18 mouse cellular contexts compared by ENCODE assay signal in genomic region chr11:55217418-55217817, GRCm38 (mm10). TPM values are rescaled to one million over a fixed set of nuclear protein-coding genes. Genes with fewer than 3 reads are reported as not detected.
DNase-seq lines count a peak whose midpoint lies in the region; ATAC-seq and TF ChIP-seq lines count a peak whose summit lies in the region.
"Had no signal": no experiment of that assay in that cellular context is flagged by ENCODE, and none has a peak within 500 bp of the region (broad histone marks: within the 10 kb centered on the region; RNA-seq: fewer than 3 reads in every experiment).

No protein-coding gene starts in this region.

- peak; percentile 70 for ATAC-seq in intestine, embryonic 15.5 days
- ATAC-seq in kidney, postnatal 0 days (replicated peaks; ENCODE audit: low FRiP score, low read depth): peak; percentile 67
- peak; percentile 58 for ATAC-seq in liver, embryonic 14.5 days (ENCODE audit: insufficient read depth)
- ATAC-seq in midbrain, embryonic 14.5 days (ENCODE audit: low FRiP score, low TSS enrichment): no peak
- ATAC-seq: activated CD4-positive, CD25-positive, alpha-beta regulatory T cell, adult 4 months; forebrain, embryonic 16.5 days; hindbrain, postnatal 0 days; midbrain, embryonic 15.5 days; Patski had no signal

- no peaks in the 10 kb centered on the region for H3K9me3 ChIP-seq in intestine, embryonic 15.5 days
- H3K9me3 ChIP-seq in kidney, postnatal 0 days (replicated peaks; ENCODE audit: low read length): no peaks in the 10 kb centered on the region
- H3K9me3 ChIP-seq in liver, embryonic 14.5 days (ENCODE audit: control insufficient read depth, low read length): no peaks in the 10 kb centered on the region
- no peaks in the 10 kb centered on the region for H3K9me3 ChIP-seq in embryonic facial prominence, embryonic 10.5 days
- H3K9me3 ChIP-seq in midbrain, embryonic 14.5 days (ENCODE audit: control insufficient read depth, low read length): no peaks in the 10 kb centered on the region
- H3K9me3 ChIP-seq: heart, embryonic 12.5 days; midbrain, embryonic 15.5 days had no signal

- no peak overlapping the region for H3K4me3 ChIP-seq in intestine, embryonic 15.5 days (replicated peaks)
- H3K4me3 ChIP-seq in kidney, postnatal 0 days (replicated peaks; ENCODE audit: low read depth, low read length): no peak overlapping the region
- no peak overlapping the region for H3K4me3 ChIP-seq in liver, embryonic 14.5 days (ENCODE audit: insufficient read depth in 1 of 2, low read depth in 2 of 2, low read length in 2 of 2)
- H3K4me3 ChIP-seq in embryonic facial prominence, embryonic 10.5 days: no peak overlapping the region
- H3K4me3 ChIP-seq in midbrain, embryonic 14.5 days (replicated peaks; ENCODE audit: low read depth, low read length): no peak overlapping the region
- H3K4me3 ChIP-seq: heart, embryonic 12.5 days; midbrain, embryonic 15.5 days had no signal

- H3K27ac ChIP-seq in intestine, embryonic 15.5 days: no peak overlapping the region
- H3K27ac ChIP-seq in kidney, postnatal 0 days: no peak overlapping the region
- no peak overlapping the region for H3K27ac ChIP-seq in liver, embryonic 14.5 days
- H3K27ac ChIP-seq in embryonic facial prominence, embryonic 10.5 days (replicated peaks): no peak overlapping the region
- no peak overlapping the region for H3K27ac ChIP-seq in midbrain, embryonic 14.5 days (replicated peaks; ENCODE audit: low read depth, low read length)
- H3K27ac ChIP-seq: hindbrain, postnatal 0 days; midbrain, embryonic 15.5 days had no signal

- no peak for TF ChIP-seq CTCF in kidney, postnatal 0 days (IDR thresholded peaks at IDR 0.05; ENCODE audit: low read depth)
- no peak for TF ChIP-seq CTCF in liver, embryonic 14.5 days (IDR thresholded peaks at IDR 0.05; ENCODE audit: low read depth)

- no peaks in the 10 kb centered on the region for H3K27me3 ChIP-seq in intestine, embryonic 15.5 days (replicated peaks)
- no peaks in the 10 kb centered on the region for H3K27me3 ChIP-seq in kidney, postnatal 0 days (ENCODE audit: insufficient read depth, low read length)
- no peaks in the 10 kb centered on the region for H3K27me3 ChIP-seq in liver, embryonic 14.5 days (ENCODE audit: control insufficient read depth, insufficient read depth, low read length)
- H3K27me3 ChIP-seq in embryonic facial prominence, embryonic 10.5 days (replicated peaks; ENCODE audit: low read depth, poor library complexity, severe bottlenecking): no peaks in the 10 kb centered on the region
- no peaks in the 10 kb centered on the region for H3K27me3 ChIP-seq in midbrain, embryonic 14.5 days (ENCODE audit: control insufficient read depth, insufficient read depth, low read length)
- H3K27me3 ChIP-seq: heart, embryonic 12.5 days; midbrain, embryonic 15.5 days; Patski had no signal

- no peak overlapping the region for H3K9ac ChIP-seq in intestine, embryonic 15.5 days
- no peak overlapping the region for H3K9ac ChIP-seq in kidney, postnatal 0 days (ENCODE audit: low read depth, low read length)
- H3K9ac ChIP-seq in liver, embryonic 14.5 days (replicated peaks): no peak overlapping the region
- H3K9ac ChIP-seq in midbrain, embryonic 14.5 days (replicated peaks; ENCODE audit: low read length): no peak overlapping the region
- H3K9ac ChIP-seq: heart, embryonic 12.5 days; midbrain, embryonic 15.5 days had no signal

- WGBS in intestine, embryonic 15.5 days: 58% methylated on average over 4 of the region's 4 CpGs
- WGBS in kidney, postnatal 0 days: 48% methylated on average over 4 of the region's 4 CpGs
- WGBS in liver, embryonic 14.5 days (ENCODE audit: insufficient replicate concordance): 63% methylated on average over 4 of the region's 4 CpGs
- 84% methylated on average over 4 of the region's 4 CpGs for WGBS in embryonic facial prominence, embryonic 10.5 days
- WGBS in midbrain, embryonic 14.5 days: 90% methylated on average over 4 of the region's 4 CpGs

- TF ChIP-seq EP300 in liver, embryonic 14.5 days (IDR thresholded peaks at IDR 0.05; ENCODE audit: low read depth): no peak

- H3K36me3 ChIP-seq in intestine, embryonic 15.5 days: 0 out of 2 replicates have a peak, but pooled peaks cover 5% of the 10 kb centered on the region
- peaks cover 12% of the 10 kb centered on the region for H3K36me3 ChIP-seq in kidney, postnatal 0 days (ENCODE audit: insufficient read depth, low read length)
- no peaks in the 10 kb centered on the region; the same call in 1 of the 2 replicates for H3K36me3 ChIP-seq in liver, embryonic 14.5 days (replicated peaks; ENCODE audit: control insufficient read depth, insufficient read depth, low read depth)
- H3K36me3 ChIP-seq in embryonic facial prominence, embryonic 10.5 days (replicated peaks): peaks cover 37% of the 10 kb centered on the region
- H3K36me3 ChIP-seq in midbrain, embryonic 14.5 days (ENCODE audit: control insufficient read depth, insufficient read depth, low read length): peaks cover 37% of the 10 kb centered on the region

- peak; percentile 89 for DNase-seq in kidney, adult 11 months
- DNase-seq in kidney, postnatal 0 days (ENCODE audit: low spot score): peak; percentile 53
- DNase-seq in liver, embryonic 14.5 days (ENCODE audit: low read depth in 3 of 3, low spot score in 3 of 3): peak in 1 of 3 experiments; percentile 23
- DNase-seq in right cerebral cortex, postnatal 36 days (ENCODE audit: low spot score in 2 of 2): no peak
- DNase-seq in embryo, embryonic 9.5 days (ENCODE audit: extremely low spot score): no peak
- DNase-seq in embryonic facial prominence, embryonic 10.5 days (ENCODE audit: low spot score): no peak
- DNase-seq in midbrain, embryonic 14.5 days: no peak
- DNase-seq: adrenal gland, postnatal 25 days; cerebellum, adult 8-10 months; lung, postnatal 10 days; thymus, postnatal 25 days had no signal

- H3K4me1 ChIP-seq in intestine, embryonic 15.5 days (replicated peaks): peaks cover 10% of the 10 kb centered on the region; the same call in 1 of the 2 replicates
- H3K4me1 ChIP-seq in kidney, postnatal 0 days (replicated peaks; ENCODE audit: insufficient read depth, low read length): no peaks in the 10 kb centered on the region
- H3K4me1 ChIP-seq in liver, embryonic 14.5 days (replicated peaks; ENCODE audit: control insufficient read depth in 2 of 2, insufficient read depth in 2 of 2, low read length in 1 of 2): peaks cover 0 to 11% of the 10 kb centered on the region in 2 experiments; a peak in 2 of 4 replicates
- no peaks in the 10 kb centered on the region for H3K4me1 ChIP-seq in embryonic facial prominence, embryonic 10.5 days
- no peaks in the 10 kb centered on the region for H3K4me1 ChIP-seq in midbrain, embryonic 14.5 days (ENCODE audit: control insufficient read depth, insufficient read depth, low read length)
- H3K4me1 ChIP-seq: midbrain, embryonic 15.5 days had no signal

- H3K4me2 ChIP-seq in intestine, embryonic 15.5 days (replicated peaks): no peak overlapping the region
- no peak overlapping the region for H3K4me2 ChIP-seq in kidney, postnatal 0 days (ENCODE audit: low read length)
- no peak overlapping the region for H3K4me2 ChIP-seq in liver, embryonic 14.5 days (ENCODE audit: low read depth)
- H3K4me2 ChIP-seq in midbrain, embryonic 14.5 days (ENCODE audit: low read length): no peak overlapping the region
- H3K4me2 ChIP-seq: heart, embryonic 12.5 days; midbrain, embryonic 15.5 days had no signal

RNA-seq across cellular contexts. Expression of gene Slc36a1, which starts 13.3 kb away (rescaled TPM):
- 2.4 and 2.8 TPM in 2 replicates for polyA plus RNA-seq in intestine, embryonic 15.5 days (2015; fragmentation: Nextera tagmentation; extraction: Ambion mirVana)
- polyA plus RNA-seq in kidney, postnatal 0 days (2015; fragmentation: Nextera tagmentation; extraction: Ambion mirVana): 1.9 and 2.1 TPM in 2 replicates
- 7.9 and 8.1 TPM in 2 replicates for polyA plus RNA-seq in liver, embryonic 14.5 days (2012; rRNA removed)
- 1.7 and 2.0 TPM in 2 replicates for polyA plus RNA-seq in liver, embryonic 14.5 days (2014; fragmentation: Nextera tagmentation; extraction: Ambion mirVana)
- 1.3 and 1.6 TPM in 2 replicates for polyA plus RNA-seq in embryonic facial prominence, embryonic 10.5 days (2016; fragmentation: Nextera tagmentation; extraction: Ambion mirVana)
- 3.1 and 3.6 TPM in 2 replicates for polyA plus RNA-seq in midbrain, embryonic 14.5 days (2014; fragmentation: Nextera tagmentation; extraction: Ambion mirVana)

RNA-seq across cellular contexts. Expression of gene Slc36a2, which starts 32.5 kb away (rescaled TPM):
- 0.31 and 0.69 TPM in 2 replicates for polyA plus RNA-seq in intestine, embryonic 15.5 days (2015; fragmentation: Nextera tagmentation; extraction: Ambion mirVana)
- polyA plus RNA-seq in kidney, postnatal 0 days (2015; fragmentation: Nextera tagmentation; extraction: Ambion mirVana): 0.27 and 0.43 TPM in 2 replicates
- 14.1 and 15.9 TPM in 2 replicates for polyA plus RNA-seq in liver, embryonic 14.5 days (2012; rRNA removed)
- polyA plus RNA-seq in liver, embryonic 14.5 days (2014; fragmentation: Nextera tagmentation; extraction: Ambion mirVana): 13.8 and 16.6 TPM in 2 replicates
- polyA plus RNA-seq in embryonic facial prominence, embryonic 10.5 days (2016; fragmentation: Nextera tagmentation; extraction: Ambion mirVana): 0.50 and 0.96 TPM in 2 replicates
- polyA plus RNA-seq in midbrain, embryonic 14.5 days (2014; fragmentation: Nextera tagmentation; extraction: Ambion mirVana): 0.12 TPM in 1 of 2 replicates, not detected in the other

Comparison
In these comparisons a context has a peak if more than half of its experiments do, and no peak if none do; other contexts are left out.
1. DNase-seq: peak in kidney, adult 11 months (single experiment) and kidney, postnatal 0 days (single experiment); none in right cerebral cortex, postnatal 36 days (0 of 2), embryo, embryonic 9.5 days (single experiment), embryonic facial prominence, embryonic 10.5 days (single experiment) and midbrain, embryonic 14.5 days (single experiment).